Mouse (Mus musculus) limb, embryonic 14.5 days (tissue): ENCODE results near the gene Rab21. TPM values are rescaled to one million over a fixed set of nuclear protein-coding genes. Genes with fewer than 3 reads are reported as not detected.
"Not testable (repeated sequence)": the region's sequence is repeated elsewhere in the genome, so short reads cannot be mapped to it uniquely, and the experiment has no call there.

Source experiments
- ATAC-seq: fragments of 200-750 bp; cut with Nextera tagmentation; 2 replicates; pipeline ENCODE4 v1.8.0; 2017; ENCODE audit warnings: low read depth, moderate number of reproducible peaks, moderate TSS enrichment; ENCODE audit not compliant: low FRiP score
- DNase-seq: peaks from one replicate; pipeline ENCODE4 v3.0.0-alpha.2; 2015; ENCODE audit warnings: low spot score
- H3K27ac ChIP-seq: fragments of 300-500 bp; sonication (generic); replicated peaks from 2 replicates; pipeline ENCODE4 v1.5.1; 2014; ENCODE audit warnings: low read depth, mild to moderate bottlenecking, low read length, moderate library complexity, mixed read lengths
- H3K27me3 ChIP-seq: fragments of 300-500 bp; sonication (generic); 2 replicates; pipeline ENCODE4 v1.6.1; 2014; ENCODE audit warnings: low read length, mixed read lengths; ENCODE audit not compliant: control insufficient read depth, insufficient read depth
- H3K36me3 ChIP-seq: fragments of 300-500 bp; sonication (generic); 2 replicates; pipeline ENCODE4 v1.6.1; 2014; ENCODE audit warnings: mild to moderate bottlenecking, low read length, moderate library complexity, mixed read lengths; ENCODE audit not compliant: control insufficient read depth, insufficient read depth
- H3K4me1 ChIP-seq: fragments of 300-500 bp; sonication (generic); 2 replicates; pipeline ENCODE4 v1.6.1; 2014; ENCODE audit warnings: antibody characterized with exemption, low read length, mixed read lengths; ENCODE audit not compliant: control insufficient read depth, insufficient read depth
- H3K4me2 ChIP-seq: fragments of 300-500 bp; sonication (generic); replicated peaks from 2 replicates; pipeline ENCODE4 v1.6.1; 2014; ENCODE audit warnings: low read depth, mild to moderate bottlenecking, low read length, moderate library complexity; ENCODE audit not compliant: severe bottlenecking
- H3K4me3 ChIP-seq: fragments of 300-500 bp; sonication (generic); replicated peaks from 2 replicates; pipeline ENCODE4 v1.5.1; 2014; ENCODE audit warnings: low read length
- H3K9ac ChIP-seq: fragments of 300-500 bp; sonication (generic); 2 replicates; pipeline ENCODE4 v1.6.1; 2014; ENCODE audit warnings: mild to moderate bottlenecking, low read depth, low read length, moderate library complexity; ENCODE audit not compliant: severe bottlenecking
- H3K9me3 ChIP-seq: fragments of 300-500 bp; sonication (generic); 2 replicates; pipeline ENCODE4 v1.6.1; 2016; ENCODE audit warnings: low read length; ENCODE audit not compliant: control insufficient read depth
- POLR2A ChIP-seq: fragments of 200-500 bp; IDR thresholded peaks from 2 replicates; pipeline ENCODE4 v1.8.0; 2012; ENCODE audit warnings: inconsistent platforms, mild to moderate bottlenecking, moderate library complexity, borderline replicate concordance; ENCODE audit not compliant: insufficient read depth, insufficient read length; ENCODE audit errors: extremely low read depth
- WGBS: fragments of 180-500 bp; shearing (Covaris S2); extraction: QIAGEN DNeasy Blood & Tissue Kit; methylation state at CpG from one replicate; pipeline ENCODE4 v1.1.7; 2014; 5-methylcytosine and 5-hydroxymethylcytosine counted together
- polyA plus RNA-seq, 2 experiments: library from polyadenylated mRNA; depleted of rRNA in 1 of 2; stranded (reverse) in 1 of 2; unstranded in 1 of 2; fragments of >200 nt; fragmentation: Nextera tagmentation in 1 of 2; extraction: Ambion mirVana in 1 of 2; gene quantifications; 2 replicates each; pipeline versions ENCODE4 v1.2.1 to v1.2.3; 2012 to 2014

Gene Rab21
- polyA plus RNA-seq, 2 experiments = 8.0 to 19.9 TPM

GRCm38 (mm10) chr10:115329010-115329530 is 13.7 kb upstream of the Rab21 start:
- no peaks in the 10 kb centered on the region for H3K27me3 ChIP-seq
- no peak overlapping the region for H3K4me2 ChIP-seq
- no peaks in the 10 kb centered on the region for H3K36me3 ChIP-seq
- no peaks in the 10 kb centered on the region for H3K9me3 ChIP-seq
- DNase-seq (no peak), ATAC-seq (no peak)
- 81% methylated on average over 3 of the region's 3 CpGs for WGBS
- H3K4me1 ChIP-seq = no peaks in the 10 kb centered on the region
- H3K9ac ChIP-seq = no peak overlapping the region
- no peak overlapping the region for H3K4me3 ChIP-seq
- no peak for TF ChIP-seq POLR2A
- H3K27ac ChIP-seq = no peak overlapping the region

GRCm38 (mm10) chr10:115328514-115328913 is 13.1 kb upstream of the Rab21 start:
- H3K4me2 ChIP-seq = no peak overlapping the region
- no peaks in the 10 kb centered on the region for H3K9me3 ChIP-seq
- H3K4me1 ChIP-seq = no peaks in the 10 kb centered on the region
- 48% methylated on average over 6 of the region's 6 CpGs for WGBS
- no peak overlapping the region for H3K4me3 ChIP-seq
- TF ChIP-seq POLR2A = no peak
- H3K36me3 ChIP-seq = no peaks in the 10 kb centered on the region
- ATAC-seq = no peak
- no peaks in the 10 kb centered on the region for H3K27me3 ChIP-seq
- DNase-seq = no peak
- no peak overlapping the region for H3K27ac ChIP-seq
- no peak overlapping the region for H3K9ac ChIP-seq

- Histone ChIP-seq H3K4me2 (no peak overlapping the region), H3K9me3 (no peaks in the 10 kb centered on the region), H3K27me3 (no peaks in the 10 kb centered on the region), H3K36me3 (no peaks in the 10 kb centered on the region), H3K27ac (no peak overlapping the region), H3K4me1 (no peaks in the 10 kb centered on the region), H3K9ac (no peak overlapping the region), H3K4me3 (no peak overlapping the region)
- no peak for ATAC-seq
- no peak for TF ChIP-seq POLR2A
- WGBS = 7% methylated on average over 6 of the region's 6 CpGs
- peak; percentile 74 for DNase-seq
These were observed 7.9 kb upstream of the Rab21 start for GRCm38 (mm10) chr10:115323295-115323694.

- no peak for TF ChIP-seq POLR2A
- Histone ChIP-seq H3K36me3 (no peaks in the 10 kb centered on the region), H3K4me3 (no peak overlapping the region), H3K4me1 (no peaks in the 10 kb centered on the region), H3K9ac (no peak overlapping the region), H3K27me3 (no peaks in the 10 kb centered on the region), H3K9me3 (no peaks in the 10 kb centered on the region), H3K4me2 (no peak overlapping the region), H3K27ac (no peak overlapping the region)
- WGBS = 83% methylated on average over 5 of the region's 5 CpGs
- ATAC-seq = no peak
- no peak for DNase-seq
These were observed 6.1 kb upstream of the Rab21 start for GRCm38 (mm10) chr10:115321317-115322035.

- not testable (repeated sequence) for H3K36me3 ChIP-seq, ATAC-seq, H3K4me1 ChIP-seq, DNase-seq, H3K9me3 ChIP-seq, H3K4me2 ChIP-seq, H3K27ac ChIP-seq, H3K4me3 ChIP-seq, H3K27me3 ChIP-seq, H3K9ac ChIP-seq
- 58% methylated on average over 3 of the region's 3 CpGs for WGBS
These were observed 3.0 kb upstream of the Rab21 start for GRCm38 (mm10) chr10:115318388-115318787.
